7 mouse cellular contexts compared by ENCODE assay signal in the genomic region with DNA sequence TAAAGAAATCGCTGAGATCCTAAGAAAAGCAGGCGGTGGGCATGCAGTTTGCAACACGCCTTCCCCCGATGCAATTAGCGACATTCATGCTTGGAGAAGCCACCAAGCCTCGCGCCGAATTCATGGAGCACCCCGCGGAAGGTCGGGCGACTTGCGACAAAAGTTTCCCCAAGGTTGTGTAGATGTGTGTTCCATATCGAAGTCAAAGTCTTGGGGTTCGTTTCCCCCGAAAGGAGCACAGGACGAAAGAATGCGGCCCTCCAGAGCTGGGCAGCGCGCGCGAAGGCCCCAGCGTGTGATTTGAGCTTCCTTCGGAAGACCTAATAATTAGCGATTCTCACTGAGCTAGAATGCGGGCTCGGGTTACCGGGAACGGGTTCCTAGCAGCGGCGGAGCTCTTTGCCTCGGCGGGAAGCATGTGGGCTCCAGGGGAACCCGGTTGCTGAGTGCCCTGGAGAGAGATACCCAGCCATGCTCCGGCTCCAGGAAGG. TPM values are rescaled to one million over a fixed set of nuclear protein-coding genes. Genes with fewer than 3 reads are reported as not detected.
A peak's percentile ranks its signal among the peaks of the same experiment; 100 is the strongest.
DNase-seq lines count a peak whose midpoint lies in the region; ATAC-seq lines count a peak whose summit lies in the region.

No protein-coding gene starts in this region.

- peaks cover 87% of the 10 kb centered on the region for H3K27me3 ChIP-seq in neural tube, embryonic 11.5 days (ENCODE audit: control insufficient read depth, insufficient read depth, low read length)
- peaks cover 100% of the 10 kb centered on the region for H3K27me3 ChIP-seq in embryonic facial prominence, embryonic 14.5 days (replicated peaks; ENCODE audit: control insufficient read depth, insufficient read depth, low read length)
- peaks cover 100% of the 10 kb centered on the region for H3K27me3 ChIP-seq in limb, embryonic 13.5 days

- peak overlapping the region; percentile 71 for H3K4me2 ChIP-seq in neural tube, embryonic 11.5 days (ENCODE audit: low read depth)
- peak overlapping the region; percentile 40; the same call in 1 of the 2 replicates for H3K4me2 ChIP-seq in embryonic facial prominence, embryonic 14.5 days (ENCODE audit: low read depth, low read length)
- 0 out of 2 replicates have a peak overlapping the region, but pooled peaks have one; percentile 19 for H3K4me2 ChIP-seq in limb, embryonic 13.5 days (replicated peaks)

- peak; percentile 54 for DNase-seq in neural tube, embryonic 11.5 days (ENCODE audit: low spot score)
- no peak for DNase-seq in neural tube, embryonic 10.5 days (ENCODE audit: extremely low spot score, low spot score)
- DNase-seq in embryonic facial prominence, embryonic 14.5 days (ENCODE audit: low spot score) = no peak
- no peak for DNase-seq in urinary bladder, adult 2 months (ENCODE audit: low spot score)
- DNase-seq in adrenal gland, adult 18-20 months (ENCODE audit: low spot score in 2 of 2) = no peak

- H3K4me3 ChIP-seq in neural tube, embryonic 11.5 days (ENCODE audit: low read depth, low read length) = peak overlapping the region; percentile 39
- H3K4me3 ChIP-seq in embryonic facial prominence, embryonic 14.5 days (ENCODE audit: low read depth, low read length) = peak overlapping the region; percentile 23
- H3K4me3 ChIP-seq in limb, embryonic 13.5 days = 0 out of 2 replicates have a peak overlapping the region, but pooled peaks have one; percentile 7

- H3K4me1 ChIP-seq in neural tube, embryonic 11.5 days (ENCODE audit: control insufficient read depth, insufficient read depth, low read length) = peaks cover 29% of the 10 kb centered on the region
- 0 out of 2 replicates have a peak, but pooled peaks cover 5% of the 10 kb centered on the region for H3K4me1 ChIP-seq in embryonic facial prominence, embryonic 14.5 days (ENCODE audit: control insufficient read depth, insufficient read depth, low read length)
- H3K4me1 ChIP-seq in limb, embryonic 13.5 days = peaks cover 23% of the 10 kb centered on the region

- ATAC-seq in neural tube, embryonic 11.5 days (ENCODE audit: insufficient read depth, low FRiP score, low TSS enrichment) = no peak
- peak; percentile 26; the same call in 1 of the 2 replicates for ATAC-seq in embryonic facial prominence, embryonic 14.5 days (ENCODE audit: low read depth)
- ATAC-seq in limb, embryonic 13.5 days (ENCODE audit: low FRiP score, low read depth) = no peak
- no peak for ATAC-seq in granulocyte monocyte progenitor cell, adult 5-6 weeks (replicated peaks; ENCODE audit: poor library complexity, severe bottlenecking)

- under 1% methylated on average over 35 of the region's 35 CpGs for WGBS in neural tube, embryonic 11.5 days
- under 1% methylated on average over 35 of the region's 35 CpGs for WGBS in embryonic facial prominence, embryonic 14.5 days
- under 1% methylated on average over 35 of the region's 35 CpGs for WGBS in limb, embryonic 13.5 days

- H3K36me3 ChIP-seq in neural tube, embryonic 11.5 days (ENCODE audit: control insufficient read depth, insufficient read depth, low read length) = no peaks in the 10 kb centered on the region
- H3K36me3 ChIP-seq in embryonic facial prominence, embryonic 14.5 days (ENCODE audit: control insufficient read depth, insufficient read depth, low read length) = no peaks in the 10 kb centered on the region
- H3K36me3 ChIP-seq in limb, embryonic 13.5 days = no peaks in the 10 kb centered on the region

- H3K9me3 ChIP-seq in neural tube, embryonic 11.5 days (ENCODE audit: control insufficient read depth, low read length) = no peaks in the 10 kb centered on the region
- H3K9me3 ChIP-seq in embryonic facial prominence, embryonic 14.5 days (ENCODE audit: control insufficient read depth, low read length) = no peaks in the 10 kb centered on the region
- no peaks in the 10 kb centered on the region for H3K9me3 ChIP-seq in limb, embryonic 13.5 days

- H3K27ac ChIP-seq in neural tube, embryonic 11.5 days (ENCODE audit: low read depth, low read length) = no peak overlapping the region
- no peak overlapping the region for H3K27ac ChIP-seq in embryonic facial prominence, embryonic 14.5 days (replicated peaks; ENCODE audit: low read depth, low read length)
- no peak overlapping the region for H3K27ac ChIP-seq in limb, embryonic 13.5 days

- peak overlapping the region; percentile 53 for H3K9ac ChIP-seq in neural tube, embryonic 11.5 days (ENCODE audit: low read length)
- H3K9ac ChIP-seq in embryonic facial prominence, embryonic 14.5 days (ENCODE audit: low read depth, low read length) = 0 out of 2 replicates have a peak overlapping the region, but pooled peaks have one; percentile 0
- H3K9ac ChIP-seq in limb, embryonic 13.5 days = no peak overlapping the region

RNA-seq across cellular contexts. Expression of gene Pax6, which starts 0.7 kb away (rescaled TPM):
- 28.2 and 30.7 TPM in 2 replicates for polyA plus RNA-seq in neural tube, embryonic 11.5 days (2014; fragmentation: Nextera tagmentation; extraction: Ambion mirVana)
- 1.8 and 2.6 TPM in 2 replicates for polyA plus RNA-seq in embryonic facial prominence, embryonic 14.5 days (2014; fragmentation: Nextera tagmentation; extraction: Ambion mirVana)
- 0.39 and 0.55 TPM in 2 replicates for polyA plus RNA-seq in limb, embryonic 13.5 days (2015; fragmentation: Nextera tagmentation; extraction: Ambion mirVana)
- polyA plus RNA-seq in urinary bladder, adult 2 months (2012; rRNA removed) = not detected in 2 replicates
- total RNA-seq in adrenal gland, adult 18-20 months (2021) = not detected
- not detected in 2 replicates for total RNA-seq in granulocyte monocyte progenitor cell, adult 5-6 weeks (2014; fragmentation: Nextera tagmentation)
- 0.10 TPM in 1 of 2 replicates, not detected in the other for total RNA-seq in granulocyte monocyte progenitor cell, adult 5-6 weeks (2017)

Comparison
In these comparisons a context has a peak if more than half of its experiments do, and no peak if none do; other contexts are left out.
1. H3K4me2 ChIP-seq: peak in every context shown above with its lines; median percentile 71 in neural tube, embryonic 11.5 days; 40 in embryonic facial prominence, embryonic 14.5 days; 19 in limb, embryonic 13.5 days.